Mouse (Mus musculus) midbrain, embryonic 16.5 days (tissue): ENCODE results near the gene Sv2c. TPM values are rescaled to one million over a fixed set of nuclear protein-coding genes. Genes with fewer than 3 reads are reported as not detected.
"Not testable (repeated sequence)": the region's sequence is repeated elsewhere in the genome, so short reads cannot be mapped to it uniquely, and the experiment has no call there.

ENCODE experiments used
- ATAC-seq: fragments of 200-750 bp; cut with Nextera tagmentation; 2 replicates; pipeline ENCODE4 v1.8.0; 2017; ENCODE audit warnings: moderate TSS enrichment
- H3K27ac ChIP-seq: fragments of 300-500 bp; sonication (generic); 2 replicates; pipeline ENCODE4 v1.5.1; 2014; ENCODE audit warnings: mild to moderate bottlenecking, low read length, mixed read lengths
- H3K27me3 ChIP-seq: fragments of 300-500 bp; sonication (generic); 2 replicates; pipeline ENCODE4 v1.6.1; 2014; ENCODE audit warnings: low read depth, low read length, mixed read lengths; ENCODE audit not compliant: control insufficient read depth, insufficient read depth
- H3K36me3 ChIP-seq: fragments of 300-500 bp; sonication (generic); 2 replicates; pipeline ENCODE4 v1.6.1; 2014; ENCODE audit warnings: mild to moderate bottlenecking, low read length, moderate library complexity, mixed read lengths; ENCODE audit not compliant: control insufficient read depth, insufficient read depth
- H3K4me1 ChIP-seq: fragments of 300-500 bp; sonication (generic); 2 replicates; pipeline ENCODE4 v1.6.1; 2014; ENCODE audit warnings: mild to moderate bottlenecking, low read length, mixed read lengths; ENCODE audit not compliant: control insufficient read depth, insufficient read depth
- H3K4me2 ChIP-seq: fragments of 300-500 bp; sonication (generic); 2 replicates; pipeline ENCODE4 v1.6.1; 2014; ENCODE audit warnings: mild to moderate bottlenecking, low read length, mixed read lengths
- H3K4me3 ChIP-seq: fragments of 300-500 bp; sonication (generic); 2 replicates; pipeline ENCODE4 v1.5.1; 2014; ENCODE audit warnings: low read depth, mild to moderate bottlenecking, low read length, moderate library complexity, mixed read lengths
- H3K9ac ChIP-seq: fragments of 300-500 bp; sonication (generic); 2 replicates; pipeline ENCODE4 v1.6.1; 2014; ENCODE audit warnings: low read depth, low read length, mixed read lengths
- H3K9me3 ChIP-seq: fragments of 300-500 bp; sonication (generic); replicated peaks from 2 replicates; pipeline ENCODE4 v1.6.1; 2014; ENCODE audit warnings: mild to moderate bottlenecking, low read length, mixed read lengths; ENCODE audit not compliant: control insufficient read depth, poor library complexity, severe bottlenecking
- WGBS: fragments of 180-500 bp; shearing (Covaris S2); extraction: QIAGEN DNeasy Blood & Tissue Kit; methylation state at CpG from one replicate; pipeline ENCODE4 v1.1.7; 2014; 5-methylcytosine and 5-hydroxymethylcytosine counted together
- polyA plus RNA-seq: library from polyadenylated mRNA; unstranded; fragments of >200 nt; fragmentation: Nextera tagmentation; extraction: Ambion mirVana; gene quantifications from 2 replicates; pipeline ENCODE4 v1.2.1, GENCODE M21; 2015

The Sv2c gene
- polyA plus RNA-seq, 1 experiment from 2014 or later, result 9.2 TPM

DNA sequence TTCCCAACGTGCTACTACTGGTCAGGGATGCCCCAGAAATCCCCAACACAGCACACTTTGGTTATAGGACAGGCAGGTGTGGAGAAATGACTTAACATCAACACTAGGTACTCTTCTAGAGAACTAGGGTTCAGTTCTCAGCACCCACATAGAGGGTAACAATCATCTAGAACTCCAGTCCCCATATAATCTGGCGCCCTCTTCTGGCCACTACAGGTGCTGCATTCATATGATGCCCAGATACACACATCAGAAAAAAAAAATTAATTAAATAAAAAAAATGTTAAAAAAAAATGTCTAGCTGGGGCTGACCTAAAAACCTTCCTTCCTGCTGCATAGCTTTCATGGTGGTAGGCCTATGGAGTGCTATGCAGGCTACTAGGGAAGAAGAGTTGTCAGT, 135.1 kb downstream of the Sv2c start:
- H3K4me1 ChIP-seq, result peaks cover 4% of the 10 kb centered on the region
- H3K4me3 ChIP-seq, result no peak overlapping the region
- no peaks in the 10 kb centered on the region for H3K27me3 ChIP-seq
- no peaks in the 10 kb centered on the region for H3K36me3 ChIP-seq
- H3K4me2 ChIP-seq, result no peak overlapping the region
- H3K27ac ChIP-seq, result no peak overlapping the region
- no peak overlapping the region for H3K9ac ChIP-seq
- WGBS, result 49% methylated on average over 2 of the region's 2 CpGs
- H3K9me3 ChIP-seq, result no peaks in the 10 kb centered on the region
- no peak for ATAC-seq

DNA sequence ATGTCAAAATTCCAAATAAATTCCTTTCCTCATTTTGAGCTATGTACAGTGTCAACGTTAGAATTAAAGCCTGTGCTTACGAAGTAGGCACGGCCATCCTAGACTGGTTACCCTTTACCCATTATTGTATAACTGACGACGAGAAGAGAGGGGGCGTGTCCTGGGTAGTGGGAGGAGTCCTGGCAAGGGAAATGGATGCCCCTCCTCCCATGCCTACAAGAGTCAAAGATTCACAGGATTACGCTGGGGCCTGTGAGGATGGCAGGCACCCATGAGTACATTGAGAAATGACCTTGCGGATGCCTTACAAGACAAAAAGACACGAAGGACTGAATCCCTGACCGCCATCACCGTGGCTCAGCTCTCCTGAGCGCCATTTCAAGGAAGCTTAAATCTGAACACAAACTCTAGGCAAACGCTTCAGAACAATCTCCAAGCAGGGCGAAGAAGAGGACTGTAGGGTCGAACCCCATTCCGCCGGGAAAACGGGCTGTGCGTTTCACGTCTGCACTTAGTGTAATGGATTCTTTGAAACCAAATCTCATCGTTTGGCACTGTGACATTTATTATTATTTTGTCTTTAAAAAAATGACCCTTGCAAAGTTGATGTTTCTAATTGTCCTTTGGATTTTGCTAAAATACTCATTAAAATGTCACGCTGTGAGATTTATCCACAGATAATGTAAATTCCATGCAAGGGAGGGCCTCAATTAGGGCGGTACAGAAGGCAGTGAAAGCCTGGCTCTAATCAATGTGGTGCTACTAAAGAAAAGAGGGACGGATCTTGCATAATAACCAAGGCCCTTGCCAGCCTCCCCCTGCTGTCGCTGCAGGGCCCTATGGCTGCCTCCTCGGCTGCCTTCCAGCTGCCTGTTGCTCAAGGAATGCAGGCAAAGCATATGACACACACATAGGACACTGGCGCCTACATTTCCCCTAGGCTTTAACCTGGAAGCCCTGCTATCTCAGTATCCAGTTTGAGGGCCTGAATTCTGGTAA, 137.4 kb downstream of the Sv2c start:
- no peaks in the 10 kb centered on the region for H3K9me3 ChIP-seq
- H3K4me1 ChIP-seq, result peaks cover 4% of the 10 kb centered on the region
- no peaks in the 10 kb centered on the region for H3K36me3 ChIP-seq
- 54% methylated on average over 27 of the region's 27 CpGs for WGBS
- H3K27ac ChIP-seq, result peak overlapping the region; percentile 22; the same call in 1 of the 2 replicates
- H3K4me3 ChIP-seq, result no peak overlapping the region
- peak; percentile 75; the same call in 1 of the 2 replicates for ATAC-seq
- H3K27me3 ChIP-seq, result no peaks in the 10 kb centered on the region
- H3K9ac ChIP-seq, result no peak overlapping the region
- no peak overlapping the region for H3K4me2 ChIP-seq

DNA sequence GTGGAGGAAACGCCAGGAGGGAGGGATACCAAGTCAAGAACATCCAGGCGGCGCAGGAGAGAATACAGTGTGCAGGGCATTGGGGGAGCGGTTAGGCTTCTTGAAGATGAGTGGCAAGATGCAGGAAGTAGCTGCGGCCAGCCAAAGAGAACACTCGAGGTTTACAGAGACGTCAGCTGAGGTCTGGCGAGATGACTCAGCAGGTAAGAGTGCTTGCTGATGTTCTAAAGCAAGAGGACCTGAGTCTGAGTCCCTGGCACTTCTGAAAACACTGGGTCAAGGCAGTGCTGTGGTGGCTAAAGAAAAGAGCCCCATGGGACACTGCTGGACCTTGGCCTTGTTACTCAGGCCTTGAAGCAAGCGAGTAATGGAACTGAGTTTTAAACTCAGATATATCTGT, 144.2 kb downstream of the Sv2c start:
- H3K36me3 ChIP-seq, result no peaks in the 10 kb centered on the region
- 83% methylated on average over 9 of the region's 9 CpGs for WGBS
- H3K4me3 ChIP-seq, result no peak overlapping the region
- H3K27me3 ChIP-seq, result no peaks in the 10 kb centered on the region
- H3K27ac ChIP-seq, result no peak overlapping the region
- ATAC-seq, result no peak
- no peaks in the 10 kb centered on the region for H3K4me1 ChIP-seq
- H3K4me2 ChIP-seq, result no peak overlapping the region
- no peaks in the 10 kb centered on the region for H3K9me3 ChIP-seq
- no peak overlapping the region for H3K9ac ChIP-seq

DNA sequence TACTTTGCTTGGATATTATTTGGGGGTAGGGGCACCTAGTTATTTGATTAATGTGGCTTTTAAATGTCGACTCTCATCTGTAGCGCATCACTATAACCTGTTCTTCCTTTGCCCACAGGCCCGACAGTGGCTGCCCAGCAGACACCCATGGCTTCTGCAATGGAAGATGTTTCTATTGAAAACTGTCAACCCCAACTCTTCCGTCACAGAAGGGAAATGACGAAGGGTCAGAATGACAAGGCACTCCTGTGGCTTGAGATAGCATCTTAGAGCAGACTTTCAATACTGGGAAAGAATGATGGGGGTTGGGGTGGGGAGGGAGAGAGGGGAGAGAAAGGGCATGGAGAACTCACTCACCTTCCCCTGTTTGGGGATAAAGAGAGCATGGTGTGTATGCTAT, 145.2 kb downstream of the Sv2c start:
- Histone ChIP-seq H3K9ac (no peak overlapping the region), H3K4me3 (no peak overlapping the region), H3K27me3 (no peaks in the 10 kb centered on the region), H3K9me3 (no peaks in the 10 kb centered on the region), H3K4me2 (no peak overlapping the region), H3K4me1 (no peaks in the 10 kb centered on the region), H3K27ac (no peak overlapping the region), H3K36me3 (no peaks in the 10 kb centered on the region)
- WGBS, result 86% methylated on average over 5 of the region's 5 CpGs
- no peak for ATAC-seq

DNA sequence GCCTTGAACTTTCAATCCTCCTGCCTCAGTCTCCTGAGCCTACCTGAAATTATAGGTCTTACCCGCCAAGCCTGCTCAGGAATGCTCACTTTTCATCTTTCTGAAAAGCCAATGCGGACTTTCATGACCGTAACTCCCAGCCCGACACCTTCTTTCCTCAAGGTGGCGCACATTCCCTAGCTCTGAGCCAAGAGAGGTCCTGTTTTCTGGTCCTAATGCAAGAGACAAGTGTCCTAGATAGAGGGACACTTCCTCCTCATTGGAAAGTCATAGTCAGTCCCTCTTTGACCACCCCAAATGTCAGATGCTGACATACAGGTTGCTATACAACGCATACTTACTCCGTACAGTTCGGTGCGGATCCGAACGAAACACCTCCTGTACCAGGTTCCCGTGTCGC, 146.0 kb downstream of the Sv2c start:
- Histone ChIP-seq H3K36me3 (no peaks in the 10 kb centered on the region), H3K9ac (no peak overlapping the region), H3K4me2 (no peak overlapping the region), H3K27ac (no peak overlapping the region), H3K9me3 (no peaks in the 10 kb centered on the region), H3K27me3 (no peaks in the 10 kb centered on the region), H3K4me3 (no peak overlapping the region), H3K4me1 (no peaks in the 10 kb centered on the region)
- ATAC-seq, result no peak
- 72% methylated on average over 13 of the region's 13 CpGs for WGBS

DNA sequence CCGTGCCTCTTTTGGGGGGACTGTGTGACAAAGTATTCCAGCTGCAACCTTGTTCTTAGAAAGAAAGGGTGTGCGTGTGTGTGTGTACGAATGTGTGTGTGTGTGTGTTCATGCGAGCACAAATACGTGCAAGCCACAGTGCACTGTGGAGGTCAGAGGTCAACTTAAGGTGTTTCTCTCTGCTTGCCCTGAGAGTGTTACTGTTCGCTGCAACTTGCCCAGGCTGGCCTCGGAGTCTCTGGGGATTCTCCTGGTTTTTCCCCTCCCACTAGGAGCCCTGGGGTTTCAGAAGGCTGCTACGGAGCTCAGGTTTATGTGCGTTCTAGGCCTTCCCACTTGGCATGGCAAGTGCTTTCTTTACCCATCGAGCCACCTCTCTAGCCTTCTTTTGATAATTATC, 157.2 kb downstream of the Sv2c start:
- Histone ChIP-seq H3K9me3 (no peaks in the 10 kb centered on the region), H3K9ac (no peak overlapping the region), H3K27ac (no peak overlapping the region), H3K27me3 (no peaks in the 10 kb centered on the region), H3K4me2 (no peak overlapping the region), H3K4me3 (no peak overlapping the region), H3K36me3 (no peaks in the 10 kb centered on the region), H3K4me1 (no peaks in the 10 kb centered on the region)
- 87% methylated on average over 10 of the region's 10 CpGs for WGBS
- no peak for ATAC-seq

DNA sequence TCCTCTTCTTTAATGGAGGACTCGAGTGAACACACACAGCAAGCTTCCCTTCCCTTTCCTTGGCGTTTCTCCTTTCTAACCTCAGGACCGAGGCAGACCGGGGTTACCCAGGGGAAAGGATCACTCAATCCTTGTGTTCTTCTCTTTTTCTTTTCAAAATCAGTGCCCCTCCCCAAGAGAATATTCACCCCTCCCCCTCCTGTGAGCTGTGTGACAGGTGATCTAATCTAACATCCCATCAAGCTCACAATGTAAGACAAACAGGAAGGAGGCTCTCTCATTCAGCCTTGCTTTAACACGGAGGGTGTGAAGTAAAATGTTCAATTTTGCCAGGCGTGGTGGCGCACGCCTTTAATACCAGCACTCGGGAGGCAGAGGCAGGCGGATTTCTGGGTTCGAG, 158.3 kb downstream of the Sv2c start:
- 0 out of 2 replicates have a peak, but pooled peaks have one; percentile 12 for ATAC-seq
- Histone ChIP-seq H3K4me1 (no peaks in the 10 kb centered on the region), H3K27ac (no peak overlapping the region), H3K9ac (no peak overlapping the region), H3K9me3 (no peaks in the 10 kb centered on the region), H3K27me3 (no peaks in the 10 kb centered on the region), H3K36me3 (no peaks in the 10 kb centered on the region), H3K4me3 (no peak overlapping the region), H3K4me2 (no peak overlapping the region)
- 91% methylated on average over 11 of the region's 11 CpGs for WGBS

DNA sequence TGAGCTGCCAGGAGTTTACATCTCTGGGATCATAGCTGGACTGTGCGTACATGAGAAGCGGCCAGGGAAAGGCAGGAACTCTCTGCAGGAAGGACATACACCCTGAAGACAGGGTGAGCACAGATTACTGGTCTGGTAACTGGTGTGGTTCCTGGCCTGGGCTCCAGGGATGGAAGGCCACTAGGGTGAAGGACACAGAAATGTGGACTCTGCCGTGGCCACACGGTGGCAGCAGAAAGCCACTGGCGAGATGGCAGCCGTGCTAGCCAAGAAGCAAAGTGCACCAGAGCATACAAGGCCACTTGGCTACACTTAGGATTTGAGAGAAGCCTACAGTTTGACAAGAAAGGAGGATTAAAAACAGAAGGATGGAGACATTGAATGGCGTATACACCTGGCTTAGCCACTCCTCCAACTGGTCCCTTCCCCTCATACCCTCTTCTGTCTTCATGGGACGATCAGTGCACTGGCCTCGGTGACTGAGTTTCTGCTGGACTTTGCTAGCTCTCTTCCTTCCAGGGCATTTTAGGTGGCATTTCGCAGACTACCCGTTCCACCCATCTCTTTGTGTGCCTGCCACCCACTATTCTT, 158.9 kb downstream of the Sv2c start:
- no peaks in the 10 kb centered on the region for H3K4me1 ChIP-seq
- 52% methylated on average over 11 of the region's 11 CpGs for whole genome bisulfite sequencing

DNA sequence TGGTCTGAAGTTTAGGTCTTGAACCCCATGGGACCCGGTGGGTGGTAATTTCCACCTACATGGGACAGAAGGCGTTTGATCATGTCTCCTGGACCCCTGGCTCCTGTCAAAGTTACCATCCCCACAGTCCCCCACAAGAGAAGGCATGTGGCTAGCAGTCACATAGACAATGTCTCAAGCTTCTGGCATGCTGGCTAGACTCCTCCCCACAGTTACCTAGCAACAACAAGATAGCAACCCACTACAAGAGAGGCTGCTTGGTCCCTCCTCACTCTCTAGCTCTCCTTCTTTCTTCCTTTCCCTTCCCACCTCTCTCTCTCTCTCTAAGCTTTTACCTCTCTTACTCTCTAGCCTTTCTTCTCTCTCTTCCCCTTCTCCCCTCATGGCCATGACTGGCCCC, 164.3 kb downstream of the Sv2c start:
- not testable (repeated sequence) for H3K4me2 ChIP-seq, H3K9ac ChIP-seq, H3K4me3 ChIP-seq, H3K27ac ChIP-seq, H3K36me3 ChIP-seq, ATAC-seq, H3K27me3 ChIP-seq, H3K9me3 ChIP-seq
- H3K4me1 ChIP-seq, result peaks cover 10% of the 10 kb centered on the region
- 78% methylated on average over 2 of the region's 2 CpGs for WGBS

More for the DNA sequence above, 158.9 kb downstream of the Sv2c start:
- H3K4me2 ChIP-seq, result no peak overlapping the region
- no peak overlapping the region for H3K27ac ChIP-seq
- no peaks in the 10 kb centered on the region for H3K27me3 ChIP-seq
- no peak overlapping the region for H3K4me3 ChIP-seq
- no peak overlapping the region for H3K9ac ChIP-seq
- peak; percentile 83 for ATAC-seq
- no peaks in the 10 kb centered on the region for H3K36me3 ChIP-seq
- no peaks in the 10 kb centered on the region for H3K9me3 ChIP-seq
